Comparison of ENCODE assay signal across 26 mouse cellular contexts in genomic region chr7:133155621-133156020, GRCm38 (mm10). TPM values are rescaled to one million over a fixed set of nuclear protein-coding genes. Genes with fewer than 3 reads are reported as not detected.
"Had no signal": no experiment of that assay in that cellular context is flagged by ENCODE, and none has a peak within 500 bp of the region (broad histone marks: within the 10 kb centered on the region; RNA-seq: fewer than 3 reads in every experiment).

No protein-coding gene starts in this region.

- ATAC-seq: hindbrain, postnatal 0 days; intestine, embryonic 16.5 days; liver, postnatal 0 days had no signal

- H3K9me3 ChIP-seq: heart, embryonic 13.5 days; heart, embryonic 15.5 days; hindbrain, embryonic 13.5 days; hindbrain, embryonic 15.5 days; limb, embryonic 10.5 days; limb, embryonic 12.5 days; liver, embryonic 13.5 days; liver, embryonic 15.5 days had no signal

- DNase-seq: gastrocnemius, postnatal 14 days; gastrocnemius, postnatal 36 days; heart, adult 18-20 months; heart, postnatal 14 days; heart, postnatal 36 days; kidney, adult 18-20 months; kidney, adult 8-10 months; kidney, postnatal 10 days; kidney, postnatal 25 days; kidney, postnatal 4 days; liver; liver, embryonic 13.5 days; liver, postnatal 0 days had no signal

- H3K36me3 ChIP-seq: heart, embryonic 13.5 days; heart, embryonic 15.5 days; hindbrain, embryonic 13.5 days; hindbrain, embryonic 15.5 days; limb, embryonic 10.5 days; limb, embryonic 12.5 days; liver, embryonic 13.5 days; liver, embryonic 15.5 days had no signal

- H3K4me2 ChIP-seq: heart, embryonic 11.5 days; heart, embryonic 13.5 days; heart, embryonic 15.5 days; hindbrain, embryonic 13.5 days; hindbrain, embryonic 15.5 days; limb, embryonic 12.5 days; liver, embryonic 11.5 days; liver, embryonic 13.5 days; liver, embryonic 15.5 days had no signal

- H3K4me1 ChIP-seq: heart, embryonic 13.5 days; heart, embryonic 15.5 days; liver, embryonic 13.5 days; liver, embryonic 15.5 days had no signal

- H3K9ac ChIP-seq: heart, embryonic 13.5 days; heart, embryonic 15.5 days; hindbrain, embryonic 13.5 days; hindbrain, embryonic 15.5 days; limb, embryonic 12.5 days; liver, embryonic 13.5 days; liver, embryonic 15.5 days; liver, postnatal 0 days had no signal

- H3K4me3 ChIP-seq: heart, embryonic 13.5 days; heart, embryonic 15.5 days; hindbrain, embryonic 13.5 days; hindbrain, embryonic 15.5 days; layer of hippocampus, adult 2 months; limb, embryonic 10.5 days; limb, embryonic 12.5 days; liver, embryonic 13.5 days; liver, embryonic 15.5 days had no signal

- H3K27me3 ChIP-seq: heart, embryonic 13.5 days; heart, embryonic 15.5 days; hindbrain, embryonic 13.5 days; hindbrain, embryonic 15.5 days; limb, embryonic 12.5 days; liver, embryonic 13.5 days; liver, embryonic 15.5 days had no signal

- H3K27ac ChIP-seq: heart, embryonic 13.5 days; heart, embryonic 15.5 days; hindbrain, embryonic 13.5 days; hindbrain, embryonic 15.5 days; layer of hippocampus, adult 2 months; limb, embryonic 12.5 days; liver, embryonic 13.5 days; liver, embryonic 15.5 days had no signal

RNA-seq across cellular contexts. Expression of gene Fgfr2, which starts 32.5 kb away (rescaled TPM):
- total RNA-seq: hematopoietic stem cell, adult 5-6 weeks had no signal
